Mouse (Mus musculus) adrenal gland, adult 18-20 months (tissue): ENCODE results near the gene Ccdc6. TPM values are rescaled to one million over a fixed set of nuclear protein-coding genes. Genes with fewer than 3 reads are reported as not detected.

Source experiments
- DNase-seq, 2 experiments: peaks; one replicate each; pipeline ENCODE4 v3.0.0; 2021 to 2022; ENCODE audit warnings: low spot score in 2 of 2
- total RNA-seq, 2 experiments: library from RNA; stranded (reverse); gene quantifications; 1 replicate in 1 of 2; 2 replicates in 1 of 2; pipeline ENCODE4 v1.2.3; 2021

The Ccdc6 gene
- total RNA-seq, 2 experiments from 2014 or later = 84.9 to 85.0 TPM

DNA sequence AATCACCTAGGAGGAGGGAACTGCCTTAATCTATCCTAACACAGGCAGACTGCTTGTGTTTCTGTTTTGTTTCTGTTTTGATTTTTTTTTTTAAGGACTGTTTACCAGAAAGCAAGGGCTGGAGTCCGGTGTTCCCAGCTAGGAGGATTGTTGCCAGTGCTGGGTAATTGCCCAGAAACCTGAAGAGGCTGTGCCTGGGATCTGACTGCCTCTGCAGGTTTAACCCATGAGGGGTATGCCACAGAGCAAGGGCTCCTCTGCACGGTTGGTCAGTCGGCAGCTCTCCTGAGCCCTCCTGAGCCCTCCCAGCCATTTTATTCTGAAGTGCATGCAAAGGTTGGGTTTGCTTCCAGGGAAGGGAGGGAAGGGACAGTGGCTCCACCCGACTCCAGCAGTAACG lies 66.8 kb downstream of the Ccdc6 start:
- DNase-seq = no peak

DNA sequence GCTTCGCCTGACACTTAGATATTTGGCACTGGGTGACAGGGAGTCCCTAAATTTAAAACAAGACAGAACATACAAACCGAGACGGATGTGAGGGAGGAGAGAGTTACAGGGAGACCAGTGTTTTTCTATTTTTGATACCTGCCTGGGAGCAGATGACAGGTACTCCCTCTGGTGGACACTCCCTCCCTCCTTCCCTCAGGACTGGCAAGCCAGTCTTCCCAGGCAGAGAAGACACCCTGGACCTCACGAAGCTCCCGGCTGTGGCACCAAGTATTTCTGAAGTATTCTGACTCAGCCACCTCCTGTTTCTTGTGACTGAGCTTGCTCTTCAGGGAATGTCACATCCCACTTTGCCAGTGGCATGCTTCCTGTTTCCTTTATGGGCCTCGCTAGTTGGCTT lies 69.0 kb downstream of the Ccdc6 start:
- no peak for DNase-seq

DNA sequence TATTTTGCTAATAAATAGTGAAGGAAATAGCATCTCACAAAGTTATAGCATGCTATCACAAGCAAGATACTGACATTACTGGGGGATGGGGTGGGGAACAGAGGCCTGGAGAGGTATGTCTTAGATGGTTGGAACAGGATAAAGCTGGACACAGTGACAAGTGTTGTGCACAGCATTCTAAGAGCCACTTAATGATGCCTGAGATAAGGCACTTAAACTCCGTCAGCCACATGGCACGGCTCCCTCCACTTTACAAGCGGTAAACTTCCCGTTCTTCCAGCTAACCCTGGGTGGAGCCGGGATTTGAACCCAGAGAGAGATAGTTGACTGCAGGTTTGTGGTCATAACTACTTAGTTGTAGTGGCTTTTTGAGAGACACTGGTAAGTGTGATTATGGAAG lies 69.5 kb downstream of the Ccdc6 start:
- no peak for DNase-seq

DNA sequence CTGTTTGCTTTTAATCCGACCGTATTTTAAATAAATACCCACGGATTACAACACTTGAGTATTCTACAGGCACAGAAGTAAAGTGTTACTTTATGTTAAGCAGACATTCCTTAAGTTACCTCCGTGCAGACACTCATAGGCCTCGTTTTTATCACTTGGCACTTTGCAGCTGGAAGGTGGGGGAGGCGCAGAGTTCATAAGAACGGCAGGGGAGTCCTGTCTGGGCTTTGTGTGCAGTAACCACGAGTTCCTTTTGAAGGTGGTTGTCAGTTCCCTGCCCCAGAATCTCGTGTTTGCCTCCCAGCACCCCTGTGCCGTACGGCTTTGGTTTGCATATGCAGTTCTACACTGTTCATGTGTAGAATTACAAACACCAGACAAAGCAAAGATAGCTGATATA lies 70.7 kb downstream of the Ccdc6 start:
- DNase-seq = no peak

DNA sequence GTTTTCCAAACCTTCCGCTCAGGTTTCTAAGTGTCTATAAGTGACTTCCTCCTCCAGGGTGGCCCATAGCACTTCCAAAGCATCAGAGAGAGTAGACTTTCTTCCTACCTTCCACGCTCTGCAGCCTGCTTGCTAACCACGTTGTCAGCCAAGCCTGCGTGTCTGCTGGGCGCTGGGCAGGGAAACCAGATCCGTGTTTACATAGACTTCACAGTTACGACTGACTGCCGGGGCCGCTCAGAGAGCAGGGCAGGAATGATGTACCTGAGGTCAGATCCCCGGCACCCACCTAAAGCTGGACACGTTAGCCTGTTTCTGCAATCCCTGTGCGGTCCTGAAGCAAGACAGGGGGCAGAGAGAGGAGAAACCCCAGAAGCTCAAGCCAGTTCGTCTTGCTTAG lies 71.5 kb downstream of the Ccdc6 start:
- DNase-seq = no peak

DNA sequence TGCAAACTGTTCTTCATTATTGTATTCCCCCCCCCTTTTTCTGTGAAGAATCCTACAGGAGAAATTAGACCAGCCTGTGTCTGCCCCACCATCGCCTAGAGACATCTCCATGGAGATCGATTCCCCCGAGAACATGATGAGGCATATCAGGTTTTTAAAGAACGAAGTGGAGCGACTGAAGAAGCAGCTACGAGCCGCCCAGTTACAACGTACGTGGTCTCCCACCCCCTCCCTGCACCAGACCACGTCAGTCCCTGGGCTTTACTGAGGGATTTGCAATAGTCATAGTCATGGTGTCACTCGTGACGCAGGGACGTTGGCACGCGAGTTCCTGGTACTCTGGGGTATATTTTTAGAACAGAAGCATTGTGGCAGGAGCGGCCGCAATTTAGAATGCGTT lies 72.1 kb downstream of the Ccdc6 start:
- no peak for DNase-seq

DNA sequence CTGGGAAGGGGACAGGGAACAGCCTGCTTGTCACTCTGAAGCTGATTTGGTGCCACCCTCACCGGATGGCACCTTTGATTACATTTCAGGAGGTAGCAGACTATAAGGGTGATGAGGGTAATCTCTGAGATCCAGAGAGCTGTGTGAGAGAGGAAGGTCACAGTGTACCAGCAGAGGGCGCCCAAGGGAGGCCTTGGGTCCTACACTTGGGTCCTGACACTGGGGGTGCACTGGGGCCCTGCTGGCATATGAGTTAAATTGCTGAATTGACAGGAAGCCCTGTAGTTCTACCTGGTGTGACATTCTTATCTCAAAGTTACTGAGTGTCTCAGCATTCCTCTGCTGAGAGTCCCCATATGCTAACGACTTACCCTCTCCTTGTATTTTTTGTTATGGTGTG lies 76.4 kb downstream of the Ccdc6 start:
- DNase-seq = peak; percentile 63 to 70

DNA sequence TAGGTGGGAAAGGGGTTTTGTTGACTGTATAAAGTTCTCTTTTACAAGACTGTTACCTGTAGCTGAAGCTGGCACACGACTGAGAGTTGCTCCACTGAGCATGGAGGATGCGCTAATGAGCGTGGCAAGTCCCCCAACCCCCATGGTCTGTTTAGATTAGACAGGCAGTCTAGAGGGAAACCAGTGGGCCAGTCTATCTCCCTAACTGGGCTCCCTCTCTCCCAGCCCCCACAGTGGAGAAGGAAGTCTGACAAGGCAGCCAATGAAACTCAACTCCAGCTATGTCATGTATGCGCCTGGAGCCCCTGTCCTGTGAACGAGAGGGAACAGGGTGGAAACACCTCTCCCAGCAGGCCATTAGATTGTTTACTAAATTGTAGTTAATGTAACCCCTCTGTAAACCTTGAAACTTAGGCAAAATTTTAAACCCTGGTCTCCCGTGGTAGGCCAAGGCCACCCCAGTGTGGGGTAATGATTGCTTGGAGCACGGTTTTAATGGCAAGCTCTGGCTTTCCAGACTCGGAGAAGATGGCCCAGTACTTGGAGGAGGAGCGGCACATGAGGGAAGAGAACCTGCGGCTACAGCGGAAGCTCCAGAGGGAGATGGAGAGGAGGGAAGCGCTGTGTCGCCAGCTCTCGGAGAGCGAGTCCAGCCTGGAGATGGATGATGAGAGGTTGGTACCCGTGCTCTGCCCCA lies 77.7 kb downstream of the Ccdc6 start:
- no peak for DNase-seq

DNA sequence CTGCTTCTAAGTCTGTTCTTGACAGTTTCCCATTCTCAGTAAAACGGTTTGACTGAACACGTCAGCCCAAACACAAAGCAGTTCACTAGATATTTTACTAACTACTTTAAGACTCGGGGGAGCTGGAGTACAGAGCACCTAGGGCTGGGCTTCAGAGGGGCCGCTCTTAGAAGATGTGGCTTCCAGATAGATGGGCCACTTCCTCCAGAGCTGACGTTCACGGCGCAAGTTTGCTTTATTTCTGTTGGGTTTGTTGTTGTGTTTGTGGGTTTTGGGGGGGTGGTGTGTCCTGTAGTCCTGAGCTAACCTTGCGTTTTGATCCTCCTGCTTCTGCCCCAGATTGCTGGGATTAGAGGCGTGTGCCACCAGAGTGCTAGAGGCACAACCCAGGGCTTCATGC lies 83.8 kb downstream of the Ccdc6 start:
- DNase-seq = no peak

DNA sequence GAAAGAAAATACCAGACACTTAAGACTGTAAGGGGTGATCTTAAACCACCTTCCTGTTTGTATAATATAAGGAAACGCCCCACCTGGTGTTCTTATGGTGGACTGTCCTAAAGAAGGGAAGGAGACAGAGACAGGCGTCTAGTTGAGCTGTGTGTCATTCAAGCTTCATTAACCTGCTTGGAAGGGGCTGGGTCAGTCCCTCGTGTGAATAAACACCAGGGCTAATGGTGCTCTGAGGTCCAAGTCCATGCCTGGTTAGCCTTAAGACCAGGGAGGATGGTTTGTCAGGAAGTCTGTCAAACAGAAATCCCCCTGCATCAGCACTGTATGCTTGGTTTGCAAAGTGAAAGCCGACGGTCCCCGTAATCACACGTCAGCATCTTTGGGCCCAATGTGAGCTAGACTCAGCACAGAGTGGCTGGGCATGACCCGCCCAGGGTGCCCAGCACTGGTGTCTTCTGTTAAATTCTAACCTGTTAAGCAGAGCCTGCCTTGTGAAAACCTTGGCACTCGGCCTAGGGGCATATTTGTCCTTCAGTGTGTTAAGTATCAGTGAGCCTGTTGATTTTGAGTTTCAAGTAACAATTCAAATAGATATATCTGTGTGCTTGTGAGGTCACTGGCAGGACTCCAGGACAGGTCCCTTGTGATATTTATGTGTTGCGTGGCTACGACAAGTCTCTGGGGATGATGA lies 84.5 kb downstream of the Ccdc6 start:
- DNase-seq = no peak

DNA sequence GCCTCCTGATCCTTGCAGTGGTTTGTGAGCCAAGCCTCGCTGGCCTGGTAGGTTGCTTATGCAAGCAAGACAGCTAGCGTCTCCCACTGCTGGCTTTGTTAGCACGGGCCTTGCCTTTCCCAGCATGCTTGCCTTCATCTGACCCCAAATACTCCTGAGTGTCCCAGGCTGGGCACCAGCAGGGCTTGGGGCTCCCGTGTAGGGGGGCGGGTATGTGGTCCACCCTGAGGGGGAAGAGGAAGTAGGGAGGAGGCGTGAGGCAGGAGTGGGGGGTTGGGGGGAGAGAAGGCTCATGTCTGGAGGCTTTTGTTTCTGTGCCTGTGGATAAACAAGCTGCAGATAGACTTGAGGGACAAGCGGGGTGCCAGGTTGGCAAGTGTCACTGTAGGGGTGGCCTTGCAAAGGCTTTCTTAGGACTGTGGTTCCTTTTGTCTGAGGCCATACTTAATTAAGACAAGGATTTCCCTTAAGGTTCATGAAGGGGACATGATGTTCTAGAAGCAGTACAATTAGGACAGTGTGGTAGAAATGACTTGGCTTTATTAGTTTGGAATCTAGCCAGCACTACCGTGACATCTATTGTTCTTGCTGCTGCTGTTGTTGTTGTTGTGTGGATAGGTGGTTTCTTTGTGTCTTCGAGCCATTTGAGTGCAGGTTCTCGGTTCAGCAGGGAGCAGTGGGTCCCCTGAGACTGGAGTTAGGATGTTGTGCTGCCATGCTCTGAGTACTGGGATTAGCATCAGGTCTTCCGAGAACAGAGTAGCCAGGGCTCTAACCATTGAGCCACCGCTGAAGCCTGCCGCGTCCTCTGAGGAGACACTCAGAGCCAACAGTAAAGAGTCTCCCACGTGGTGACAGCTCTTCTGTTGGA lies 86.5 kb downstream of the Ccdc6 start:
- no peak for DNase-seq

DNA sequence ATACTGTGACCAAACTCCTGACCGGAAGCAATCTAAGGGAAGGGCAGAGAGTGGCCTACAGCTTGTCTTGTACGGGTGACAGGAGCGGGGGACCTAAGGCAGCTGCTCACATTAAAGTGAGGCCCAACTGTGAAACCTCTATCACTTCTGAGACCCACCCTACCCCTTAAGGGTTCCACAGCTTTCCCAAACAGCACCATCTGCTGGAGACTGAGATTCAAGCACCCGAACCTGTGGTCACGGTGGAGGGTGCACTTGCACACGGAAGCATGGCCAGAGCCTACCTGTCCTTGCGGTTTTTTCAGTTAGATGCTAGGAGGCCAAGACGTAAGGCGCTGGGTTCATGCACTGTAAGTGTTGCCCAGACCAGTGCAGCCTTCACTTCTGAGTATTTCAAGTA lies 89.2 kb downstream of the Ccdc6 start:
- DNase-seq = peak in 1 of 2 experiments; percentile 25

DNA sequence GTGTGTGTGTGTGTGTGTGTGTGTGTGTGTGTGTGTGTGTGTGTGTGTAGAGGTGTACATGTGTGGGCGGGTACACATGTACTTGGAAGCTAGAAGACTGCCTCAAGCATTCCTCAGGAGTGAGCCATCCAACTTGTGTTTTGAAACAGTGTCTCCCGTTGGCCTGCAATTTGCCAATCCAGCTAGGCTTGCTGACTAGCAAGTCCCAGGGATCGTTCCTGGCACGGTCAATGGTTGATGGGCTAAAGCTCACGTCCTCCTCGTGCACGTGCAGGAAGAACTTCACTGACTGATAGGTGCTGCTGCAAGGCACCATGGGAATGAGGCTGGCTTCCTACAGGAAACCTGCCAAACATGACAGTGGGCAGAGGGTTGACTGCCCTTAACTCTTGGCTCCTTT lies 89.7 kb downstream of the Ccdc6 start:
- DNase-seq = no peak

DNA sequence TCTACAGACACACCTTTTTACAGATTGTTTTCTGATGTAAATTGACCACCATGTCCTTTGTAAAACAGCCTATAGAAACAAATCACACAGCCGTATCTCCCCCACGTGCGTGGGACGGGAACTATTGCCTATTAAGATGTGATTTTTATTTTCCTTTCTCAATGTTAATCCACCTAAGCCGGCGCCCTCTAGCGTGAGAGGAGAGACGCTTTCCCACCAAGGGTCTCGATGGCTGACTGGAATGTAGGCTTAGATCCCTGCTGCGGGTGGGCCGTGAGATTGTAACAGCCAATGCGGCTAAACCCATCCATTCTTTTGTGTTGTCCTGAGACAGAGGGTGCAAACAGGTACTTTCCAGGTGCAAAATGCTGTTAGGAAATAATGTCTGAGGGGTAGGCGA lies 92.9 kb downstream of the Ccdc6 start:
- no peak for DNase-seq

DNA sequence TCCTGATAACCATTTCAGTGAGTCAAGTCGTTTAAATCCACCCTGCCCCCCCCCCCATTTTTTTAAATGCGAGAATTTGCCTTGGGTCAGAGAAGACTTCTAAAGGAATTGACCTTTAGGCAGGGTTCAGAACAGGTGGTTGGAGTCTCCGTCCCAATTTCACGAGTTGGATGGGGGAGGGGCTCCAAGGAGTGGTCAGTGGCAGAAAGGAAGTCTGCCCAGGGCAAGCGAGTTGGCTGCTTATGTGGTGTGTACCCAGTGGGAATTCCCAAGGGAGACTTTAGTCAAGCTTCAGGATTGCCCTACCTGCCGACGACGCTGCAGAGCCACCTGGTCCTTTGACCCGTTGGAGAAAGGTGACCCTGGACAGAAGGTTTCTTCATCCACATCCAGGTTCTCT lies 97.4 kb downstream of the Ccdc6 start:
- no peak for DNase-seq

DNA sequence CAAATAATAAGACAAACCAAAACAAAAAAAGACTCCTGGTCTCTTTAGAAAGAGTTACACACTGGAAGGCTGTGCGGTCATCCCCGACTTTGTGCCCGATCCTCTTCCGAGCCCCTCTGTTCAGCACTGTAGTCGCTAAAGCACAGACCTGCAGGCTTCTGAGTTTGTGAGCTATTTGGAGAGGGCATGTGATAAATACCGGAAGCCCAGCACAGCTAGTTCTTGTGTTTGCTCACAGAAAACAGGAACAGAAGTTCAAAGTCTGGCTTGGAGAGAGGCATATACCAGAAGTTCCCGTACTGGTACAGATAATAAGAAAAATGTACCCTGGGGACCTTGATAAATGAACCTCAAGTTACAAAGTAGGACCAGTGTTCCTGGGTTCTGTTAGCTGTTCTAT lies 98.4 kb downstream of the Ccdc6 start:
- no peak for DNase-seq

DNA sequence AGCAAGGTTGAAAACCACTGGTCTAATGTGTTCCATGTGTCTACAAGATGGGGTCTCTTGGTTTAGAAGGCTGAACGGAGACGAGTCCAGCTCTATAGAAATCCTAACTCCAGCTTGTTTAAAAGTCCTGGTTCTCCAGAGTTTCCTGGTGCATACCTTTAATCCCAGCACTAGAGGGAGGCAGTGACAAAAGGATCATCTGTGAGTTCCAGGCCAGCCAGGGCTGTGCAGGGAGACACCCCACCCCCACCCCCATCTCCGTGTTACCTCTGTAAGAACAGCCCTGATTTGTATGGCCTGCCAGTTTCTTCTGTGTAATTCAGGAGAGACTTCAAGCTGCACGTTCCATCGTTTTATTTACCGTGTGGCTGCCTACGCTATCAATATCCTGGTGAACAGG lies 98.9 kb downstream of the Ccdc6 start:
- no peak for DNase-seq

DNA sequence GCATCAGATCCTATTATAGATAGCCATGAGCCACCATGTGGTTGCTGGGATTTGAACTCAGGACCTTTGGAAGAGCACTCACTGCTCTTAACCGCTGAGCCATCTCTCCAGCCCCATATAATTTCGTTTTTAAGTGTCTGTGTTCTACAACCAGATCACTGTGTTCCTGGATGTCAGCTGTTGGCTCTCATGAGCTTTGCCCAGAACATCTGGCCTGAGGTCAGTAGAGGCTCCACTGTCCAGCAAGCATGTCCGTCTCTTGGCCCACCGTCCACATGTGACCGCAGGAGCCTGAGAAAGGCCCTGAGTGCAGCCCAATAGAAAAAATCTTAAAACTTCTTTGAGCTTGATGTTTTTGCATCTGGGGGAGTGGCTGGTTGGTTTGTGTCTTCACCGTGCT lies 99.7 kb downstream of the Ccdc6 start:
- DNase-seq = no peak

DNA sequence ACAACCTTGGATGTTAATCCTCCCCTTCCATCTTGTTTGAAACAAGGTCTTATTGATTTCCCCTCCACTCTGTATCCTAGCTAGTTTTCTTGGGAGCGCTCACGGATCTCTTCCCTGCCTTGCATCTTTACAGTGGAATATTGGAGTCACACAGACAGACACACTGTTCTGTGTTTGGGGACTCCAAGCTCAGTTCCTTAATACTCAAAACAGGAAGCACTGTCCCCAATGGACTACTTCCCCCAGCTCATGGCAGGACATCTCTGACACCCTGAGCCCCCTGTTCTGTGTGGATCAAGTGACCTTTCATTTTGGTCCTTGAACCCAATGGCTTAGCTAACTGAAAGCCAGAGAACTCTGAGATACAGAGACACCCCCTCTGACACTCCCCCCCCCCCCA lies 100.7 kb downstream of the Ccdc6 start:
- DNase-seq = no peak

DNA sequence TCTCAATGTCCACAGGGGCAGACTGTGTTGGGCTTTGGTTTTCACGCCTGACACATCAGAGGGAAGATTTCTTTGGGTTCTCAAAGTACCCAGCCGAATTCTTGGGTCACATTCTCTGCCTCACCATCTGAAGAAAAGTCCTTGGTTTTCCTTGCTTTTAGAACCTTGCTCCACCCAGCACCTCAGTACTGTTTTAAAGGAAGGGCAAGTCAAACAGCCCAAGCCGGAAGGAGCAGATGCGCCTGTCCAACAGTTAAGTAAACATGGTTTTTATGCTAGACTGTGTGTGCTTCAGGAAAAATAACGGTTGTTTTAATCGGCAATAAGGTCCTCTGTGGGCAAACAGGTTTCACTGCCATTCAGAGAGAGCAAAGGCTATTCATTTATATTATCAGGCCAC lies 101.1 kb downstream of the Ccdc6 start:
- no peak for DNase-seq

DNA sequence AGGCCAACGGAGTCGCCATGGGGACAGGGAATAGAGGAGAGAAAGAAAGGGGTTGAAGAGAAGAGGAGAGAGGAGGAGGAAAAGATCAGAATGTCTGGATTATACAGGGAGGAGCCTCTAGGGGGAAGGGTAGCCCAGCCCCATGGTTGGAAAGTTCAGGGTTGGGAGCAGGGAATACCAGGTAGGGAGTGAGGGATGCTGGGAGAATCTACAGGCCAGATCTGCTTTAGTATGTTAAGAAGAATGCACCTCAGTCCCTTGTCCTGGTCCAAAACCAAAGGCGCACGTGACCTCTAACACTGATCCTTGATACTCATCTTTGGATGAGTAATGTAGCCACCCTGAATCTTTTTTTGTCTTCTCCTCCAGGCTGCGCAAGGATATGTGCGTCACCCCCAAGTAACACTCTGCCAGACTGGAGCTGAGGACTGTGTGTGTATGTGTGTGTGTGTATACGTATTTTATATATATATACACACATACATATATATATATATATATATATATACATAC lies 102.1 kb downstream of the Ccdc6 start:
- no peak for DNase-seq
